Mouse (Mus musculus) urinary bladder, adult 18-20 months (tissue): ENCODE measurements around the gene Dna2.
"Not testable (repeated sequence)": the region's sequence is repeated elsewhere in the genome, so short reads cannot be mapped to it uniquely, and the experiment has no call there.

Source experiments
- DNase-seq, 2 experiments: peaks; one replicate each; pipeline ENCODE4 v3.0.0; 2022; ENCODE audit warnings: low spot score in 2 of 2, mixed read lengths in 2 of 2

The Dna2 gene

GRCm38 (mm10) chr10:62946738-62947471 is at the start of gene Dna2:
Gene Dna2 (plus strand): TSS chr10:62947026.
- peak; percentile 54 to 60 for DNase-seq

DNA sequence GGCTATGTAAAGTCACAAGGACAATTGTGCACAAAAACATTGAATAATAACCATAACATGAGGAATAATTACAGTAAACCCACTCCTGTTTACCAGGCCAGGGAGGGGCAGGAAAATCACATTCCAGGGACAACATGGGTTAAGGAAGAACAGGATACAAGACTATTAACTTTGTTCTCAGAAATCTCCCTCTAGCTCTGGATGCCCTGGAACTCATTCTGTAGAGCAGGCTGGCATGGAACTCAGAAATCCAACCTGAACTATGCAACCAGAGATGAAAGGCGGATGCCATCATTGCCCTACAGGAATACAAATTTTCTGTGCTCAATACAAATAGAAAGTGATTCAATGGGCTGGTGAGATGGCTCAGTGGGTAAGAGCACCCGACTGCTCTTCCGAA is 49.4 kb upstream of the Dna2 start:
- no peak for DNase-seq

- DNase-seq, result no peak
Measured at GRCm38 (mm10) chr10:62898061-62898460, 48.8 kb upstream of the Dna2 start.

- no peak for DNase-seq
Measured at GRCm38 (mm10) chr10:62900144-62900543, 46.7 kb upstream of the Dna2 start.

DNA sequence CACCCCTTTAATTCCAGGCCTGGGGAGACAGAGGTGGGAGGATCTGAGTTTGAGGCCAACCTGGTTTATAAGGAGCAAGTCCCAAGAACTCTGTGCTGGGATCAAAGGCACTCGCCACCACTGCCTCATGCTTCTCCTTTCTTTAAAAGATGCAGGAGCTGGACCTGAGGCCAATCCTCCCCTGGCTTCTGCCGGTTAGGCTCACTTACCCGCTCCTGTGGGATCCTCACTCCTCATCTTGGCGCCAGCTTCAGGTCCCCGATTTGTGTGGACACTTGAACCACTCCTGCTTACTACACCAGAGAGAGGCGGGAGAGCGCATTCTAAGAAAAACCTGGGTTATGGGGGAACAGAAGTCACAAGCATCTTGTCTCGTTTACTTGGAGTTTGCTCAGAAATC is 45.0 kb upstream of the Dna2 start:
- DNase-seq, result no peak

- no peak for DNase-seq
Measured at GRCm38 (mm10) chr10:62902829-62903228, 44.0 kb upstream of the Dna2 start.

GRCm38 (mm10) chr10:62906336-62906735 is 40.5 kb upstream of the Dna2 start:
- DNase-seq, result no peak

DNA sequence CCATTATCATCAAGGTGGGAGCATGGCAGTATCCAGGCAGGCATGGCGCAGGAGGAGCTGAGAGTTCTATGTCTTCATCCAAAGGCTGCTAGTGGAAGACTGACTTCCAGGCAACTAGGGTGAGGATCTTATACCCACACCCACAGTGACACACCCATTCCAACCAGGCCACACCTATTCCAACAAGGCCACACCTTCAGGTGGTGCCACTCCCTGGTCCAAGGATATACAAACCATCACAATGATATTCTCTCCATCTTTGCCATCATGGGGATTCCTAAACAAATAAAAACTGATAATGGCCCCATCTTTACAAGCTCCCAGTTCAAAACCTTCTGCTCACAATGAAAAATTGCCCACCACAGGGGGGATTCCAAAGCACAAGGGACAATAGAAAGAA is 37.9 kb upstream of the Dna2 start, which contains the start of gene Tet1:
Gene Tet1 (minus strand): TSS at position 101 of the 400 bp plus-strand sequence.
- DNase-seq, result not testable (repeated sequence)

DNA sequence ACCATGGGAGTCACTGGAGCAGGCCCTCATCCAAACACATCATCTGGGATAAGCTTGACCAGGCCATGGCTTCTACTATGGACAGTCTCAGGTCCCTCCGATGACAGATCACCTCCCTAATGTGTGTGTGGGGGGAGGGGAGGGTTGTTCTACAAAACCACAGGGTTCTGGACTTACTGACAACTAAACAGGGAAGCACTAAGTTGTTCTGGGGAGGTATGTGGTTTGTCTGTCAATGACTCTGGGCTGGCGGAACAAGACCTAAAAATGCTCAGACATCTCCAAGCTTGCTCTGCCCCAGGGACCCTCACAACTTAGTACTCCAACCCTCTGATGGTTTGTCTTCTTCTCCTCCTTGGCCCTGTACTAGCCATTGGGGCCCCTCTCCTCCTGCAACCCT is 35.7 kb upstream of the Dna2 start:
- DNase-seq, result no peak

GRCm38 (mm10) chr10:62918985-62919384 is 27.8 kb upstream of the Dna2 start:
- DNase-seq, result no peak

DNA sequence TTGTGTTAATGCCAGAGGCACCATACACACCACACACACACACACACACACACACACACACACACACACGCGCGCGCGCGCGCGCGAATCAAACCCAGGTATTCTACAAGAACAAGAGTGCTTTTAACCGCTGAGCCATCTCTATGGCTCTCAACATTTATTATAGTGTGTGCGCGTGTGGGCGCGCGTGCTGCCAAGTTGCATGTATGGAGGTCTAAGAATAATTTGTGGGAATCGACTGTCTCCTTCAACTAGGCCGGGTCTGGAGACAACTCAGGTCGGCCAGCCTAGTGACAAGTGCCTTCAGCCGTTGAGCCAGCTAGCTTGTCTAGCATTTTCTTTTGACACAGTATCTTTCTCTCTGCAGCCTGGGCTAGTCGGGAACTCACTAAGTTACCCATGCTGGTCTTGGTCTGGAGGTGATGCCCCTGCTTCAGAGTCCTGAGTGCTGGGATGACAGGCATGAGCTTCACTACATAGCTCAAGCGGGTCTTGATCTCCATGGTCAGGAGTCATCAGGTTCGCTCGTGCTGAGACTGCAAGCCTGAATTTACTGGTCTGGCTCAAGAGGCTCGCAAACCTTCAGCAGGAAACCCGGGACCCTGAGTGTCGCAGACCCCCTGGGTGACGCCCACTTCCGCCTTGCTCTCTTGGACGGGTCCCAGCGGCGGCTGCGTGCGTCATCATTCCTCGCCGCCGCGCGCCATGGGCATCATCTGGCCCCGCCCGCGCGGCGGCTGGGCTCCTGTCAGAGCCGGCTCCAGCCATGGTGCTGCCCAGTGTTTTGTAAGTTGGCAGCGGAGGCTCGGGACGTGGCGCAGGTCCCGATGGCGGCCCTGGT is 26.7 kb upstream of the Dna2 start, which contains the start of gene Slc25a16:
Gene Slc25a16 (plus strand): TSS at position 709 of the 841 bp plus-strand sequence.
- peak; percentile 84 to 87 for DNase-seq

DNA sequence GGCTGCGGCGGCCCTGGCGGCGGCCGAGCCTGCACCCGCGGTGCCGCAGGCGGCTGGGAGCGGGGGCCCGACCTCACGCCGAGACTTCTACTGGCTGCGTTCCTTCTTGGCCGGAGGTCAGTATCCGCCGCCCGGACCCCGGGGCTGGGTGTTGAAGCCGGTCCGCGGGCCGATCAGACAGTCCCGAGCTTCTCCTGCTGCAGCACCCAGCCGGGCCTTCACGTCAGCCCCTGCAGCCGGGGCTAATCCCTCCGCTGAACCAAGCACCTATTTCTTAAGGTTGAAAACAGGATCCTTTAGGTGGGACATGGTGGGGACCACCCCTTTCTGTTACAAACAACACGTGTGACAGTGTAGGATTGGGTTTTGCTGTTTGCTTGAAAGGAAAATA is 26.1 kb upstream of the Dna2 start:
- no peak for DNase-seq

GRCm38 (mm10) chr10:62924096-62924635 is 22.7 kb upstream of the Dna2 start:
- no peak for DNase-seq

DNA sequence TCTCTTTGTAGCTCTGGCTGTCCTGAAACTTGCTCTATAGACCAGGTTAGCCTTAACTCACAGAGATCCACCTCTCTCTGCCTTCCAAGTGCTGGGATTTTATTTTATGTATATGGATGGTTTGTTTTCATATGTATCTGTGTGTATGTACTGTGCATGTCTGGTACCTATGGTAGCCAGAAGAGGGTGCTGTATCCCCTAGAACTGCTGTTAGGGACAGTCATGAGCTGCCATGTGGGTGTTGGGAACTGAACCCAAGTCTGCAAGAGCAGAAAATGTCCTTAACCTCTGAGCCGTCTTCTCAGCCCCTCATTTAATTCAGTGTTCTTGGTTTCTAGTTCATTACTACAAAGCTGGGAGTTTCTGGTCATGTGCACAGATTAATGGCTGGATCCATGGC is 14.4 kb upstream of the Dna2 start:
- no peak for DNase-seq

DNA sequence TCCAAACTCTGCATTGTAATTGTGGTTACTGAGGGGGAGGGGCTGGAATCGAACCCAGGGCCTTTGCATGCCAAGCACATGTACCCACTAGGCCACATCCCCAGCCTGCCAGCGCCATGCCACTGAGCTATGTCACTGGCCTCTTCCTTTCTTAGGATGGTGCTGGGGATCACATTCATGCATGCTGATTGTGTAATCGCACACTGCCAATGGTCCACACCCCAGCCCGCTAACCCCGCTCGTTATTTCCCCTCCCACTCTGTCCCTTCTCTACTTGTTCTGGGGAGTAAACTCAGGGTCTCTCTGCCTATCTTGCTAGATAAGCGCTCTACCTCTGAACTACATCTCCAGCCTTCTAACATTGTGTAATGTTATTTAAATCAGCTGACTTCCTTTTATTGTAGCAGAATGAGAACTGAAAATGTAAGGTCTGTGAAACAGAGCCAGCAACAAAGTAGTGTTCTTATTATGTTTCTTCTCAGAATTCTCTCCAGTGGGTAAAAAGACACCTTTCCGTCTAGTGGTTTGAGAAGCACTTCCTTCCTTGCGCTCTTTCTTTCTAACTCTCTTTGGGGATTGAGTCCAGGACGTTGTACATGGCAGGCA is 1.7 kb upstream of the Dna2 start:
- DNase-seq, result no peak

- no peak for DNase-seq
Measured at GRCm38 (mm10) chr10:62948551-62948950, 1.7 kb downstream of the Dna2 start.

DNA sequence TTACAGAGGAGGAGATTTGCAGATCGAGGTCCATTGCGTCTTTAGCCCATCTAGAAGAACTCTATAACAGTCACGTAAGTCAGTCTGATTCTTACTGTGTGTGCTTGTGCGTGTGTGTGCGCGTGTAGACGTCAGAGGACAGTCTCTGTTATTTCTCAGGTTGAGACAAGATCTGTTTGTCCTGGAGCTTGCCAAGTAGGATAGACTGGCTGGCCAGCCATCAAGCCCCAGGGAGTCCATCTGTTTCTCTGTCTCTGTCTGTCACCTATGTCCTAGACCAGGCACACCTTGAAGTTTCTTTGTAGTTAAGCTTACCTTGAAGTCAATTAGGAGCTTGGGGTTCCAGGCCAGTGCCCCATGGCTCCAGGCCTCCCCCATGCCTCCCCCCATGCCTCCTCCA is 17.1 kb downstream of the Dna2 start:
- DNase-seq, result no peak

DNA sequence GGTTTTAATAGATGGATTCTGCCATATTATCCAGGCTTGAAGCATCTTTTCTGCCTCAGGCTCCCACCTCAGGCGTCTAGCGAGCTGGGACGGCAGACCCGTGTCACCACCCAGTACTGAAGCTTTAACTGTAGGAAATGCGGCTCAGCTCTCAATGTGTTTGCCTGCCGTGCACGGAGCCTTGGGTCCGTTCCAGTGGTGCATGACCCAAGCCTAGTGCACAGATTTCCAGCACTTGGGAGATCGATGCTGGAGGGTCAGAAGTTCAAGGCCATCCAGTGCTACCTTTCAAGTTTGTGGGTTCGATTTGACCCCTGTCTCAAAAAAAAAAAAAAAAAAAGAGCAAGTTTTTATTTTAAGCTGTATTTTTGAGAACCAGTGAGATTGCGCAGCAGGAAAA is 19.0 kb downstream of the Dna2 start:
- no peak for DNase-seq

DNA sequence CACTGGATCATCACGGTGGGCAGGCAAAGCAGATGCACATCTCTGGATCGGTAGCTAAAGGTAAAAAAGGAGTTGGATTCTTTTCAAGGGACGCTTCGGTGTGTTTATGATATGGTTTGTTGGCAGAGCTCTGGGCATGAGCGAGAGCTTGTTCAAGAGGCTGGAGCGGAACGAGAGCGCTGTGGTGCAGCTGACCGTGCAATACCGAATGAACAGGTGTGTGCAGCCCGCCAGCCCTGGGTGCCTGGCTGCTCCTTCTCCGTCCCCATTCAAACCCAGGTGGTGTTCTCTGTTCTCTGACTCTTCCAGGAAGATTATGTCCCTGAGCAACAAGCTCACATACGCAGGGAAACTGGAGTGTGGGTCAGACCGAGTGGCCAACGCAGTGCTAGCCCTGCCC is 19.5 kb downstream of the Dna2 start:
- DNase-seq, result no peak

DNA sequence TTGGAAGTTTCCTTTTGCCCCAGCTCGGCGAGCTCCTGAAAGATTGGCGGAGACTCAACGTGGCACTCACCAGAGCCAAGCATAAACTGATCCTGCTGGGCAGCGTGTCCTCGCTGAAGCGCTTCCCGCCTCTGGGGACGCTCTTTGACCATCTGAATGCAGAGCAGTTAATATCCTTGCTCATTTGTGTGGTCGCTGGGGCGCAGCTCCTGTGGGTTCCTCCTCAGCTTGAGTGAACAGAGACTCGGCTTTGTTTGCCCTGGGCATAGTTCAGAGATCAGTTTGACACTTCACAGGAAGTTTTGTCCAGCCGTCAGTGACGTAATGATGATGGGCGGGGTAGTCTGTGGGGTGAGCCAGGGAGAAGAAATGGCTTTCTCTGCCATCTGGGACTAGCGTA is 25.0 kb downstream of the Dna2 start:
- DNase-seq, result no peak

GRCm38 (mm10) chr10:62979667-62980038 is 32.8 kb downstream of the Dna2 start:
- DNase-seq, result no peak
